Mouse (Mus musculus) thymus, adult 2 months (tissue): ENCODE measurements around the gene Rft1.

ENCODE experiments used
- CTCF ChIP-seq: fragments of 200-500 bp; IDR thresholded peaks from 2 replicates; pipeline ENCODE4 v1.5.1; 2012; ENCODE audit warnings: mild to moderate bottlenecking, control low read depth, low read length, moderate library complexity, borderline replicate concordance; ENCODE audit not compliant: control insufficient read depth, poor library complexity, insufficient read depth; ENCODE audit errors: extremely low read depth
- POLR2A ChIP-seq: fragments of 200-500 bp; IDR thresholded peaks from 2 replicates; pipeline ENCODE4 v1.6.1; 2012; ENCODE audit warnings: mild to moderate bottlenecking, low read length, control low read depth, moderate library complexity; ENCODE audit not compliant: control insufficient read depth, poor library complexity, insufficient read depth; ENCODE audit errors: extremely low read depth

DNA sequence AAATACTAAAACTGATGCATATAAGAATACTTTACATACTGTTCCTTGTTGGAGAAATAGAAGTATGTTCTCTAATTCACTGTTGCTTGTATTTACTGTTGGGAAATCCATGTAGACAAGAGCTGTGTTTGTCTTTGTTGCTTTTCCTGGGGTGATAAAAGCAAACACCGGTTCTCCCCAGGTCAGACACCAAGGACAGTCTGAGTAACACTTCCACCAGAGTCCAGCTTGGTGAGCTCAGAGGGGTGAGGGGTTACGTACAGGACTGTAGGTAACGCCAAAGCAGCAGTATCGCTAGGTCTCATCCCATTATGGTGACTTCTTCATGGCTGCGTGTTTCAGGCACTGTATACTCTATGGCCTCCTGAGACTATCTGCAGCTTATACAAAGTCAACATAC is 80.5 kb downstream of the Rft1 start:
- TF ChIP-seq POLR2A = no peak
- TF ChIP-seq CTCF = no peak
